ENCODE assay signal across 8 mouse cellular contexts in the genomic region with DNA sequence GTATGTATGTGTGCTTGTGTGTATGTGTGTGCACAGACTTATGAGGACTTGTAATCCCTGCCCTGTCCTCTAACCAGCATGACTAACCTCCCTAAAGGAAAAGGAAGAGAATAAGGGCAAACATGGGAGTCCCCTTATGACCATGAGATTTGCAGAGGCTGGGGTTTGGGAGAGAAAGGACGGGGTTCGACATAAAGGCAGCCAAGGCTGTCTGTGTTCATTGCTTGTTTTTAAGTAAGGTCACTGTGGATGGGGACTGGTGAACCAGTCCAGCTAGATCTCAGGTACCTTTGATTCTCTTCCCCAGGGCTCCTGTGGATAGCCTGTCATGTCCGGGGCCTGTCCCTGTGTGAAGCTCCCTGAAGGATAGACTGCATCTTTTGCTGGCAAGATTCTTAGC. TPM values are rescaled to one million over a fixed set of nuclear protein-coding genes. Genes with fewer than 3 reads are reported as not detected.
A peak's percentile ranks its signal among the peaks of the same experiment; 100 is the strongest.
DNase-seq lines count a peak whose midpoint lies in the region; ATAC-seq and TF ChIP-seq lines count a peak whose summit lies in the region.
"Had no signal": no experiment of that assay in that cellular context is flagged by ENCODE, and none has a peak within 500 bp of the region (broad histone marks: within the 10 kb centered on the region; RNA-seq: fewer than 3 reads in every experiment).

No protein-coding gene starts in this region.

- H3K4me3 ChIP-seq in kidney, postnatal 0 days (replicated peaks; ENCODE audit: low read depth, low read length) = no peak overlapping the region
- 0 out of 2 replicates have a peak overlapping the region, but pooled peaks have one; percentile 1 for H3K4me3 ChIP-seq in forebrain, embryonic 13.5 days
- H3K4me3 ChIP-seq in limb, embryonic 10.5 days = no peak overlapping the region
- no peak overlapping the region for H3K4me3 ChIP-seq in stomach, embryonic 15.5 days (replicated peaks)
- no peak overlapping the region for H3K4me3 ChIP-seq in thymus, adult 2 months (ENCODE audit: control insufficient read depth, insufficient read depth, low read length)

- H3K4me2 ChIP-seq in kidney, postnatal 0 days (ENCODE audit: low read length) = no peak overlapping the region
- peak overlapping the region; percentile 48 for H3K4me2 ChIP-seq in forebrain, embryonic 13.5 days
- no peak overlapping the region for H3K4me2 ChIP-seq in stomach, embryonic 15.5 days

- peak overlapping the region; percentile 11; the same call in 1 of the 2 replicates for H3K27ac ChIP-seq in kidney, postnatal 0 days
- peak overlapping the region; percentile 98 for H3K27ac ChIP-seq in forebrain, embryonic 13.5 days
- H3K27ac ChIP-seq in limb, embryonic 10.5 days = peak overlapping the region; percentile 47
- H3K27ac ChIP-seq in stomach, embryonic 15.5 days = peak overlapping the region; percentile 83
- no peak overlapping the region for H3K27ac ChIP-seq in thymus, adult 2 months (ENCODE audit: control insufficient read depth, insufficient read depth, low read length)

- DNase-seq in kidney, postnatal 0 days (ENCODE audit: low spot score) = no peak
- DNase-seq in kidney, postnatal 4 days = no peak
- DNase-seq in limb, embryonic 10.5 days (ENCODE audit: low spot score) = no peak
- no peak for DNase-seq in thymus, adult 2 months
- DNase-seq in testis, postnatal 10 days (ENCODE audit: low spot score) = no peak
- DNase-seq: gastrocnemius, postnatal 10 days had no signal

- TF ChIP-seq POLR2A in thymus, adult 2 months (IDR thresholded peaks at IDR 0.05; ENCODE audit: control insufficient read depth, extremely low read depth, insufficient read depth, low read length, poor library complexity) = no peak

- peaks cover 41% of the 10 kb centered on the region for H3K4me1 ChIP-seq in kidney, postnatal 0 days (replicated peaks; ENCODE audit: insufficient read depth, low read length)
- peaks cover 50% of the 10 kb centered on the region for H3K4me1 ChIP-seq in forebrain, embryonic 13.5 days
- H3K4me1 ChIP-seq in limb, embryonic 10.5 days = peaks cover 42% of the 10 kb centered on the region
- H3K4me1 ChIP-seq in stomach, embryonic 15.5 days = peaks cover 46% of the 10 kb centered on the region
- H3K4me1 ChIP-seq in thymus, adult 2 months (replicated peaks; ENCODE audit: control insufficient read depth, insufficient read depth, low read length) = no peaks in the 10 kb centered on the region

- H3K9ac ChIP-seq in kidney, postnatal 0 days (ENCODE audit: low read depth, low read length) = no peak overlapping the region
- H3K9ac ChIP-seq in forebrain, embryonic 13.5 days = peak overlapping the region; percentile 58
- H3K9ac ChIP-seq in stomach, embryonic 15.5 days = no peak overlapping the region

- no peaks in the 10 kb centered on the region for H3K27me3 ChIP-seq in kidney, postnatal 0 days (ENCODE audit: insufficient read depth, low read length)
- H3K27me3 ChIP-seq in forebrain, embryonic 13.5 days = no peaks in the 10 kb centered on the region
- H3K27me3 ChIP-seq in limb, embryonic 10.5 days (ENCODE audit: low read depth, poor library complexity, severe bottlenecking) = no peaks in the 10 kb centered on the region
- no peaks in the 10 kb centered on the region for H3K27me3 ChIP-seq in stomach, embryonic 15.5 days (replicated peaks)
- H3K27me3 ChIP-seq in thymus, adult 2 months (ENCODE audit: control insufficient read depth, insufficient read depth, low read length) = no peaks in the 10 kb centered on the region

- no peaks in the 10 kb centered on the region for H3K9me3 ChIP-seq in kidney, postnatal 0 days (replicated peaks; ENCODE audit: low read length)
- H3K9me3 ChIP-seq in forebrain, embryonic 13.5 days (replicated peaks) = no peaks in the 10 kb centered on the region
- no peaks in the 10 kb centered on the region for H3K9me3 ChIP-seq in limb, embryonic 10.5 days (replicated peaks)
- no peaks in the 10 kb centered on the region for H3K9me3 ChIP-seq in stomach, embryonic 15.5 days

- no peak for ATAC-seq in kidney, postnatal 0 days (replicated peaks; ENCODE audit: low FRiP score, low read depth)
- peak; percentile 26; the same call in 1 of the 2 replicates for ATAC-seq in forebrain, embryonic 13.5 days
- no peak for ATAC-seq in stomach, embryonic 15.5 days (ENCODE audit: insufficient read depth, low FRiP score, low read depth)

- 59% methylated on average over 3 of the region's 3 CpGs for WGBS in kidney, postnatal 0 days
- 16% methylated on average over 3 of the region's 3 CpGs for WGBS in forebrain, embryonic 13.5 days
- WGBS in limb, embryonic 10.5 days = 39% methylated on average over 3 of the region's 3 CpGs
- WGBS in stomach, embryonic 15.5 days = 56% methylated on average over 3 of the region's 3 CpGs
- WGBS in thymus, adult 2 months = 95% methylated on average over 3 of the region's 3 CpGs

- H3K36me3 ChIP-seq in kidney, postnatal 0 days (ENCODE audit: insufficient read depth, low read length) = no peaks in the 10 kb centered on the region
- no peaks in the 10 kb centered on the region for H3K36me3 ChIP-seq in forebrain, embryonic 13.5 days (ENCODE audit: poor library complexity, severe bottlenecking)
- no peaks in the 10 kb centered on the region for H3K36me3 ChIP-seq in limb, embryonic 10.5 days
- no peaks in the 10 kb centered on the region for H3K36me3 ChIP-seq in stomach, embryonic 15.5 days
- H3K36me3 ChIP-seq in thymus, adult 2 months (ENCODE audit: control insufficient read depth, insufficient read depth, low read length) = no peaks in the 10 kb centered on the region

- TF ChIP-seq CTCF in kidney, postnatal 0 days (IDR thresholded peaks at IDR 0.05; ENCODE audit: low read depth) = no peak
- TF ChIP-seq CTCF in thymus, adult 2 months (IDR thresholded peaks at IDR 0.05; ENCODE audit: borderline replicate concordance, control insufficient read depth, extremely low read depth, insufficient read depth, low read length, poor library complexity) = no peak

RNA-seq across cellular contexts. Expression of gene Irf2bp2, which starts 55.6 kb away (rescaled TPM):
- polyA plus RNA-seq in kidney, postnatal 0 days (2015; fragmentation: Nextera tagmentation; extraction: Ambion mirVana) = 15.6 and 16.2 TPM in 2 replicates
- polyA plus RNA-seq in forebrain, embryonic 13.5 days (2015; fragmentation: Nextera tagmentation; extraction: Ambion mirVana) = 8.1 and 8.3 TPM in 2 replicates
- polyA plus RNA-seq in limb, embryonic 10.5 days (2016; fragmentation: Nextera tagmentation; extraction: Ambion mirVana) = 4.2 and 4.5 TPM in 2 replicates
- 12.5 and 13.4 TPM in 2 replicates for polyA plus RNA-seq in stomach, embryonic 15.5 days (2015; fragmentation: Nextera tagmentation; extraction: Ambion mirVana)
- polyA plus RNA-seq in thymus, adult 2 months (2012; rRNA removed) = 71.7 and 113 TPM in 2 replicates
